In genomic region chr4:47225920-47226319, GRCm38 (mm10) we compare ENCODE assay signal across 15 mouse cellular contexts. TPM values are rescaled to one million over a fixed set of nuclear protein-coding genes. Genes with fewer than 3 reads are reported as not detected.
DNase-seq lines count a peak whose midpoint lies in the region; ATAC-seq and TF ChIP-seq lines count a peak whose summit lies in the region.
"Had no signal": no experiment of that assay in that cellular context is flagged by ENCODE, and none has a peak within 500 bp of the region (broad histone marks: within the 10 kb centered on the region; RNA-seq: fewer than 3 reads in every experiment).

No protein-coding gene starts in this region.

- H3K27me3 ChIP-seq in kidney, embryonic 14.5 days (ENCODE audit: control insufficient read depth, insufficient read depth, low read length): no peaks in the 10 kb centered on the region
- no peaks in the 10 kb centered on the region for H3K27me3 ChIP-seq in heart, adult 2 months (ENCODE audit: control insufficient read depth, insufficient read depth, low read length)
- H3K27me3 ChIP-seq: heart, embryonic 15.5 days; neural tube, embryonic 12.5 days had no signal

- H3K36me3 ChIP-seq in kidney, embryonic 14.5 days (ENCODE audit: control insufficient read depth, insufficient read depth, low read length): no peaks in the 10 kb centered on the region
- no peaks in the 10 kb centered on the region for H3K36me3 ChIP-seq in heart, adult 2 months (ENCODE audit: control insufficient read depth, insufficient read depth, low read length)
- H3K36me3 ChIP-seq: heart, embryonic 15.5 days; neural tube, embryonic 12.5 days had no signal

- intact Hi-C loops in heart, adult 2 months (cut with DNase I): loop anchor here (2.0 kb wide), 1 partner anchor 17 kb away; the partner anchor contains the start of gene Col15a1

- no peaks in the 10 kb centered on the region for H3K9me3 ChIP-seq in kidney, embryonic 14.5 days (ENCODE audit: control insufficient read depth, low read length)
- H3K9me3 ChIP-seq: heart, embryonic 15.5 days; neural tube, embryonic 12.5 days had no signal

- WGBS in kidney, embryonic 14.5 days: 56% methylated on average over 6 of the region's 6 CpGs
- WGBS in heart, adult 2 months: 85% methylated on average over 6 of the region's 6 CpGs

- no peak overlapping the region for H3K4me3 ChIP-seq in kidney, embryonic 14.5 days (ENCODE audit: low read length)
- no peak overlapping the region for H3K4me3 ChIP-seq in heart, adult 2 months
- H3K4me3 ChIP-seq: heart, embryonic 15.5 days; neural tube, embryonic 12.5 days had no signal

- DNase-seq in kidney, adult 11 months: peak; percentile 76
- DNase-seq in R1 (ENCODE audit: low read depth, low spot score): peak; percentile 12
- DNase-seq in kidney, adult 8-10 months: peak; percentile 47 to 76
- DNase-seq in lung, postnatal 10 days: peak; percentile 34
- no peak for DNase-seq in spleen, postnatal 14 days (ENCODE audit: low spot score in 2 of 2)
- no peak for DNase-seq in thymus, postnatal 25 days
- DNase-seq in heart, adult 2 months: no peak
- DNase-seq: adrenal gland, postnatal 25 days; cerebellum, adult 18-20 months; thymus, postnatal 14 days had no signal

- TF ChIP-seq CTCF in heart, adult 2 months (IDR thresholded peaks at IDR 0.05): no peak

- H3K79me2 ChIP-seq in heart, adult 2 months (replicated peaks; ENCODE audit: control insufficient read depth, insufficient read depth, low read length): no peaks in the 10 kb centered on the region

- H3K27ac ChIP-seq in kidney, embryonic 14.5 days (ENCODE audit: low read depth, low read length): no peak overlapping the region
- no peak overlapping the region for H3K27ac ChIP-seq in heart, adult 2 months
- H3K27ac ChIP-seq: heart, embryonic 15.5 days; neural tube, embryonic 12.5 days had no signal

- no peak overlapping the region for H3K4me2 ChIP-seq in kidney, embryonic 14.5 days (replicated peaks; ENCODE audit: low read depth, low read length)
- H3K4me2 ChIP-seq: heart, embryonic 15.5 days; neural tube, embryonic 12.5 days had no signal

- no peak overlapping the region for H3K9ac ChIP-seq in kidney, embryonic 14.5 days (ENCODE audit: low read depth, low read length)
- no peak overlapping the region for H3K9ac ChIP-seq in heart, adult 2 months (ENCODE audit: low read depth, low read length)
- H3K9ac ChIP-seq: heart, embryonic 15.5 days; neural tube, embryonic 12.5 days had no signal

- no peak for TF ChIP-seq POLR2A in heart, adult 2 months (IDR thresholded peaks at IDR 0.05; ENCODE audit: insufficient read depth, low read depth, low read length)

- no peak for ATAC-seq in kidney, embryonic 14.5 days (ENCODE audit: low FRiP score, low TSS enrichment)
- ATAC-seq: CD4-positive, CD25-positive, alpha-beta regulatory T cell, adult 4 months; hindbrain, embryonic 16.5 days had no signal

- TF ChIP-seq EP300 in heart, adult 2 months (IDR thresholded peaks at IDR 0.05; ENCODE audit: insufficient read depth, low read depth, low read length): no peak

- H3K4me1 ChIP-seq in kidney, embryonic 14.5 days (ENCODE audit: control insufficient read depth, insufficient read depth, low read length): peaks cover 14% of the 10 kb centered on the region
- H3K4me1 ChIP-seq in heart, adult 2 months (ENCODE audit: control insufficient read depth, insufficient read depth, low read length): peaks cover 8% of the 10 kb centered on the region
- H3K4me1 ChIP-seq: neural tube, embryonic 12.5 days had no signal

RNA-seq across cellular contexts. Expression of gene Col15a1, which starts 18.0 kb away (rescaled TPM):
- polyA plus RNA-seq in kidney, embryonic 14.5 days (2014; fragmentation: Nextera tagmentation; extraction: Ambion mirVana): 16.3 and 21.8 TPM in 2 replicates
- 10 to 100 TPM; 36.9 to 86.4 TPM for total RNA-seq in heart, adult 2 months (2021)
- polyA plus RNA-seq in heart, adult 2 months (2012; rRNA removed): 97.6 and 161 TPM in 2 replicates

Comparison
In these comparisons a context has a peak if more than half of its experiments do, and no peak if none do; other contexts are left out.
1. DNase-seq: peak in kidney, adult 11 months (single experiment), R1 (single experiment), kidney, adult 8-10 months (2 of 2) and lung, postnatal 10 days (single experiment); none in spleen, postnatal 14 days (0 of 2), thymus, postnatal 25 days (single experiment) and heart, adult 2 months (0 of 2).